Mouse (Mus musculus): Measurements from ENCODE around the gene F7. TPM values are rescaled to one million over a fixed set of nuclear protein-coding genes. Genes with fewer than 3 reads are reported as not detected.
A peak's percentile ranks its signal among the peaks of the same experiment; 100 is the strongest.

F7 gene
- polyA plus RNA-seq (2015; fragmentation: Nextera tagmentation; extraction: Ambion mirVana) = 0.15 TPM in 1 of 2 replicates, not detected in the other

DNA sequence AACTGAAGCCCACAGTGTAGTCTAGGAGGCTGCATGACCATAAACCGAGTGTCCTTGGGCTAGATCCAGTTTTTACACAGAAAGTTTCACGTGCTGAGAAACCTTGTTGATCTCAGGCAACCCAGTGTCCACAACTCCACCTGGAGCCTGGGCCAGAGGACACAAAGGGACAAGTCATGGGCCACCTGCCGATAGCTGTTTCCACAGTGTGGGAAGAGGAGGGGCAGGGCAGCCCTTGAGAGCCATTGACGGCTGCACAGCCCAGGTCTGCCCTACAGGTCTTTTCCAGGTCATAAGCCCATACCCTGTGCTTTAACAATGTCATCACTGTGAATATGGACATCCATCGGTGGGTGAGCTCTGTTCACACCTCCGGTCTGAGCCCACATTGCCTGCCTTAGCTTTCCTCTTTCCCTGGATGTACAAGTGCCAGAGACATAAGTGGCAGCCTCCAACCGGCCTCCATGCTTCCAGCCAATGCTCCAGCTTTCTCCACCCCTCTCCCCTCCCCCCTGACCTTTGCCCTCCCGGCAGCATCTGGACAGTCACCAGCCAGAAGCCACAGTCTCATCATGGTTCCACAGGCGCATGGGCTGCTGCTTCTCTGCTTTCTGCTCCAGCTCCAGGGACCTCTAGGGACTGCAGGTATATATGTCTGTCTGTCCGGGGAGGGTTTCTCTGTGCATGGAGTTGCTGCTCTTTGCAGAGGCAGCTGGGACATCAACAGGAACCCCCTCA, at the start of gene F7:
TSS of gene F7 (plus strand) at position 548 of the 738 bp plus-strand sequence.
- Histone ChIP-seq H3K27ac (ENCODE audit: low read length) (no peak within 1 kb of the TSS), H3K9ac (ENCODE audit: low read depth, low read length) (no peak within 1 kb of the TSS), H3K9me3 (replicated peaks; ENCODE audit: control insufficient read depth, low read length, poor library complexity, severe bottlenecking) (no peaks in the 10 kb centered on the region), H3K36me3 (ENCODE audit: control insufficient read depth, insufficient read depth, low read length) (peaks cover 2% of the 10 kb centered on the region; the same call in 1 of the 2 replicates), H3K4me1 (ENCODE audit: control insufficient read depth, insufficient read depth, low read length) (no peaks in the 10 kb centered on the region), H3K4me3 (ENCODE audit: low read depth, low read length) (no peak within 1 kb of the TSS), H3K27me3 (ENCODE audit: control insufficient read depth, insufficient read depth, low read depth, low read length) (no peaks in the 10 kb centered on the region), H3K4me2 (ENCODE audit: low read length) (no peak within 1 kb of the TSS)
- 0 out of 2 replicates have a peak, but pooled peaks have one; percentile 51 for ATAC-seq
- 68% methylated on average over 10 of the region's 10 CpGs for WGBS

DNA sequence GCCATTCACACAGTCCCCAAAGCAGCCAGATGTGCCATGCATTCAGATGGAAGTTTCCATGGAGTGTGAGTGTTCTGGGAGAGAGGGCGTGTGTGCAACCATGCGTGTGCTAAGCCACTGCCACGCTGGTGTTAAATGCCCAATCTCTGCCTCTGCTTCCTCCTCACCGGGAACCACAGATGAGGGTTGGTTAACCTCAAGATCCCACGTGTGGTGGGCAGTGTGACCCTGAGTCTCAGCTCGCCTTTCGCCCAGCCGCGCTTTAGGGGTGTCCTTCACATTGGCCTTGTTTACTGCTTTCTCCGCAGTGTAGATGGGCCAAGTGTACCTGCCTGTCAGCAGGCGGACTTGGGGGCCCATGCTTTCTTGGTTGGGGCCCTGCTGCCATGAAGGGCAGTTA, 49.5 kb upstream of the F7 start:
- Histone ChIP-seq H3K4me1 (ENCODE audit: control insufficient read depth, insufficient read depth, low read length) (no peaks in the 10 kb centered on the region), H3K4me3 (ENCODE audit: low read depth, low read length) (no peak overlapping the region), H3K4me2 (ENCODE audit: low read length) (no peak overlapping the region), H3K9ac (ENCODE audit: low read depth, low read length) (no peak overlapping the region), H3K36me3 (ENCODE audit: control insufficient read depth, insufficient read depth, low read length) (peaks cover 27% of the 10 kb centered on the region), H3K27ac (ENCODE audit: low read length) (no peak overlapping the region), H3K9me3 (replicated peaks; ENCODE audit: control insufficient read depth, low read length, poor library complexity, severe bottlenecking) (no peaks in the 10 kb centered on the region), H3K27me3 (ENCODE audit: control insufficient read depth, insufficient read depth, low read depth, low read length) (no peaks in the 10 kb centered on the region)
- 85% methylated on average over 11 of the region's 11 CpGs for WGBS
- no peak for ATAC-seq

DNA sequence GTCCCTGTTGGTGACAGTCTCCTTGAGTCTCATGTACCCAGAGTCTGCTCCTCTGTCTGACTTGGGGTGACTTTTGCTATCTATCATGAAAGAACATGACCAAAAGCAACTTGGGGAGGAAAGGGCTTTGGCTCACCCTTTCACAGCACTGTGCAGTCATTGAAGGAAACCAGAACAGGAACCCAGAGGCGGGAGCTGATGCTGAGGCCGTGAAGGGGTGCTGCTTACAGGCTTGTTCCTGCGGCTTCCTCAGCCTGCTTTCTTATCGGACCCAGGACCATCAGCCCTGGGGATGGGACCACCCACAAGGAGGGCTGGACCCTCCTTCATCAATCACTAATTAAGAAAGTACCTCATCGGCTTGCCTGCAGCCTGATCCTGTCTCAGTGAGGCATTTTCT, 49.1 kb upstream of the F7 start:
- H3K36me3 ChIP-seq (ENCODE audit: control insufficient read depth, insufficient read depth, low read length) = peaks cover 27% of the 10 kb centered on the region
- WGBS = 78% methylated on average over 5 of the region's 5 CpGs
- no peak for ATAC-seq

DNA sequence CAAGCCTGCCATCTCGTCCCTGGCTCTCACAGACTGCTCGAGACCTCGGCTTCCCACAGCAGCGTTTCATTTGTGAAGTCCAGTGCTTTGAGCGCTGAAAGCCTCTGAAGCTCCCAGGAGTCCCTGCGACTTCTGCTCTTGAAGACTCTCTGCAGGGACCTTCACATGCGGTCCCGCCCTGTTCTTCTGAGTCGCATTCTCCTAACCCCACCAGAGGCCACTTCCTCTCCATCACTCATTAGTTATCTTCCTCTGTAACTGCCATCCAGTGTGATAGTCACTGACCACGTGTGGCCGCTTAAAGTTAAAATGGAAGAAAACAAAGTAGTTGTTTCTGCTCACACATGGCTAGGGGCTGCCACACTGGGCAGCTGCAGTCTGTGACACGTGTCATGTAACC, 48.5 kb upstream of the F7 start:
- no peak overlapping the region for H3K4me3 ChIP-seq (ENCODE audit: low read depth, low read length)
- 79% methylated on average over 12 of the region's 12 CpGs for WGBS
- ATAC-seq = no peak
- no peak overlapping the region for H3K4me2 ChIP-seq (ENCODE audit: low read length)
- H3K9ac ChIP-seq (ENCODE audit: low read depth, low read length) = no peak overlapping the region
- no peaks in the 10 kb centered on the region for H3K4me1 ChIP-seq (ENCODE audit: control insufficient read depth, insufficient read depth, low read length)
- H3K27ac ChIP-seq (ENCODE audit: low read length) = no peak overlapping the region
- no peaks in the 10 kb centered on the region for H3K27me3 ChIP-seq (ENCODE audit: control insufficient read depth, insufficient read depth, low read depth, low read length)
- peaks cover 27% of the 10 kb centered on the region for H3K36me3 ChIP-seq (ENCODE audit: control insufficient read depth, insufficient read depth, low read length)
- no peaks in the 10 kb centered on the region for H3K9me3 ChIP-seq (replicated peaks; ENCODE audit: control insufficient read depth, low read length, poor library complexity, severe bottlenecking)

More for the DNA sequence above, 49.1 kb upstream of the F7 start:
- Histone ChIP-seq H3K4me2 (ENCODE audit: low read length) (no peak overlapping the region), H3K9me3 (replicated peaks; ENCODE audit: control insufficient read depth, low read length, poor library complexity, severe bottlenecking) (no peaks in the 10 kb centered on the region), H3K4me3 (ENCODE audit: low read depth, low read length) (no peak overlapping the region), H3K27me3 (ENCODE audit: control insufficient read depth, insufficient read depth, low read depth, low read length) (no peaks in the 10 kb centered on the region), H3K27ac (ENCODE audit: low read length) (no peak overlapping the region), H3K4me1 (ENCODE audit: control insufficient read depth, insufficient read depth, low read length) (no peaks in the 10 kb centered on the region), H3K9ac (ENCODE audit: low read depth, low read length) (no peak overlapping the region)

DNA sequence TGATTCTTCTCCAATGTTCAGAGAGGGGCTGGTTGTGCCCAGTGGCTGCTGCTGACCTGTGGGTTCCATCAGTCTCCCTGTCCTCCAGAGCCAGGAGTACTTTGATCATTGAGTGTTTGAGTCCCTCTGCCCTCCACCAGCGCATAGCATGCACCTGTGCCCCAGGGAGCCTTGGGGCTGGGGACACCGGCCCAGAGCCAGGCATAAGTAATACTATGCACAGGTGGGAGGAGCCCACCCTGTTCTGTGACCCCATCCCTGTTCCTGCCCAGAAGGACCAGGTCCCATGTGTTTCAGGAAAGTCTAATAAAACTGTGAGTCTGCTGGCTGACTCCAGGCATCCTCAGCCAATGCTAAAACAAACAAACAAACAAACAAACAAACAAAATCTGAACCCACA, 47.5 kb upstream of the F7 start:
- Histone ChIP-seq H3K4me1 (ENCODE audit: control insufficient read depth, insufficient read depth, low read length) (no peaks in the 10 kb centered on the region), H3K36me3 (ENCODE audit: control insufficient read depth, insufficient read depth, low read length) (peaks cover 25% of the 10 kb centered on the region), H3K9ac (ENCODE audit: low read depth, low read length) (no peak overlapping the region), H3K4me3 (ENCODE audit: low read depth, low read length) (no peak overlapping the region), H3K27me3 (ENCODE audit: control insufficient read depth, insufficient read depth, low read depth, low read length) (no peaks in the 10 kb centered on the region), H3K4me2 (ENCODE audit: low read length) (no peak overlapping the region), H3K27ac (ENCODE audit: low read length) (no peak overlapping the region), H3K9me3 (replicated peaks; ENCODE audit: control insufficient read depth, low read length, poor library complexity, severe bottlenecking) (no peaks in the 10 kb centered on the region)
- no peak for ATAC-seq
- 68% methylated on average over 2 of the region's 2 CpGs for WGBS

DNA sequence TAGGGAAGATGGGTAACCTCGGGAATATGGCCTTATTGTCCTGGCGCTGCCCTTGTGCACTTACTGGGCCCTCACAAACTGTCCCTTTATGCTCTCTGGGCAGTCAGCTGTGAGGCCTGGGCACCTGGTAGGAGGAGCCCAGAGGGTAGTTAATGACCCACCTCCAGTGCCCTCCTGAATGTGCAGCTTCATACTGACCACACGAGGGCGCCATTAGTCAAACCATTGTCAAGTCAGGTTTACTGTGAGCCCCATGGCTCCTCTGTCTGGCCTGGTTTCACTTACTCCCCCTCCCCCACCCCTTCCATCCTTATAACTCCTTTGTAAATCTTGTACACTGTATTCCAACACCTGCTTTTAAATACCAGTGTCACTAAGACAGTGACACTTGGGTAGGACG, 47.1 kb upstream of the F7 start:
- H3K4me3 ChIP-seq (ENCODE audit: low read depth, low read length) = no peak overlapping the region

DNA sequence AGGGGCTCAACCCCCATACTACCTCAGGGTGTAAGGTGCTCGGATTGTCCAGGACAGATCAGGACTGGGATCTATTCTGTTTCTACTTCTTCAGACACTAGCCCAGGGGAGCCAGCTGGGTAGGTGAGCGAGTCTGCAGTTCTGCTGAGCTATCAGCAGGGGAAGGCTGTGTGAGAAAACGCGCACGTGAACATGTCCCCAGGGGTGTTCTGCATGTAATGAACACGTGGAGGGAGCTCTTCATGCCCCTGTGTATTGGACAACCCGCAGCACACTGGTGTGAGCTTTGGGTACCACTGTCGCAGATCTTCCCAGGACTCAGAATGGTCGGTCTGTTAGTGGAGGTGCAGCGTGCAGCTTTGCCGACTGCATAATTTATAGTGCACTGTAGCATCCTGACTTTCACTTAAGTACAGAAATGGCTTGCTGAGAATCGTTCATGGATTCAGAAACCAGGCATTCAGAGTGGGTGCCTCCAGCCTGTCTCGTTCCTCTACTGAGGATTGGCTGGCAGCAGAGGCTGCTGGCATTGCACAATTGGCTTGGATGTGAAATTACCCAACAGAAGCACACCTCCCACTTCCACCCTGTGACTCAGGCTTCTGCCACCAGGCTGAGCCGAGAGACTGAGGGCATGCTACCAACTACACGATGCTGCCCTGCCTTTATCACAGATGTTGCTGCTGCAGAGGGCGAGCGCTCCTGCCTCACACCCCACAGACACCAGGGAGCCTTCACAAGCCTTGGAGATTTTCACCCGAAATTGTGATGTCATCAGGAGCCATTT, 42.0 kb upstream of the F7 start:
- Histone ChIP-seq H3K4me3 (ENCODE audit: low read depth, low read length) (no peak overlapping the region), H3K4me1 (ENCODE audit: control insufficient read depth, insufficient read depth, low read length) (no peaks in the 10 kb centered on the region), H3K36me3 (ENCODE audit: control insufficient read depth, insufficient read depth, low read length) (peaks cover 23% of the 10 kb centered on the region), H3K27me3 (ENCODE audit: control insufficient read depth, insufficient read depth, low read depth, low read length) (no peaks in the 10 kb centered on the region), H3K9ac (ENCODE audit: low read depth, low read length) (no peak overlapping the region), H3K4me2 (ENCODE audit: low read length) (no peak overlapping the region), H3K9me3 (replicated peaks; ENCODE audit: control insufficient read depth, low read length, poor library complexity, severe bottlenecking) (no peaks in the 10 kb centered on the region), H3K27ac (ENCODE audit: low read length) (0 out of 2 replicates have a peak overlapping the region, but pooled peaks have one; percentile 17)
- 82% methylated on average over 18 of the region's 18 CpGs for WGBS
- no peak for ATAC-seq

More for the DNA sequence above, 47.1 kb upstream of the F7 start:
- Histone ChIP-seq H3K9me3 (replicated peaks; ENCODE audit: control insufficient read depth, low read length, poor library complexity, severe bottlenecking) (no peaks in the 10 kb centered on the region), H3K4me1 (ENCODE audit: control insufficient read depth, insufficient read depth, low read length) (no peaks in the 10 kb centered on the region), H3K4me2 (ENCODE audit: low read length) (no peak overlapping the region), H3K9ac (ENCODE audit: low read depth, low read length) (no peak overlapping the region), H3K36me3 (ENCODE audit: control insufficient read depth, insufficient read depth, low read length) (peaks cover 22% of the 10 kb centered on the region), H3K27me3 (ENCODE audit: control insufficient read depth, insufficient read depth, low read depth, low read length) (no peaks in the 10 kb centered on the region), H3K27ac (ENCODE audit: low read length) (no peak overlapping the region)
- no peak; the same call in 1 of the 2 replicates for ATAC-seq
- 28% methylated on average over 5 of the region's 5 CpGs for WGBS

DNA sequence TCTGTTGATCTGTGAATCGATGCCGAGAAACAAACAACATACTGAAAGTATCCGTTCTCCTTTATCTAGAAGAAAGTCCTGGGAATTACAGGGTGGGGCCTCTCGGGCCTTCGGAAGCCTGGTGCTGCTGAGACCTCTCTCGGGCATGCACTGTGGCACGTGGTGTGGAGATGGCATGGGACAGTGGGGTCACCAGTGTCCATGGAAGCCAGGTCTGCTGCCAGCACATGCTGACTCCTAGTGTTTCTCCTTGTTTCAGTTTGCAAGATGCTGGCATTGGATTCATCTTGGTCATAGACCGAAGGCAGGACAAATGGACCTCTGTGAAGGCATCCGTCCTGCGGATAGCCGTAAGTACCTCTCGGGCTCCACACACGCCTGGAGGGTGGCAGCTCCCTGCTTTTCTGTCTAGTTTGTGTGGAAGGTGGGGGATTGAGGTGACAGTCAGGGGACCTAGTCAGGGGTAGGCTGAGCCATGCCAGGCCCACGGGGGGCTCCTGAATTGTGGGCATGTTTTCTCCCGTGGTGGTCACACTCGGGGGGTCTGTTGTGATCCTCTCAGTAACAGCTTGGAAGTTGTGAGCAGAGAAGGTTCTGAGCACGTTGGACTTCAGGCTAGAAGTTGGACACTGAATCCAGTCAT, 41.1 kb upstream of the F7 start:
- Histone ChIP-seq H3K4me2 (ENCODE audit: low read length) (no peak overlapping the region), H3K36me3 (ENCODE audit: control insufficient read depth, insufficient read depth, low read length) (peaks cover 17% of the 10 kb centered on the region), H3K9me3 (replicated peaks; ENCODE audit: control insufficient read depth, low read length, poor library complexity, severe bottlenecking) (no peaks in the 10 kb centered on the region), H3K4me3 (ENCODE audit: low read depth, low read length) (no peak overlapping the region), H3K4me1 (ENCODE audit: control insufficient read depth, insufficient read depth, low read length) (no peaks in the 10 kb centered on the region), H3K9ac (ENCODE audit: low read depth, low read length) (no peak overlapping the region), H3K27ac (ENCODE audit: low read length) (no peak overlapping the region), H3K27me3 (ENCODE audit: control insufficient read depth, insufficient read depth, low read depth, low read length) (no peaks in the 10 kb centered on the region)
- WGBS = 95% methylated on average over 17 of the region's 17 CpGs
- no peak for ATAC-seq
